Mouse (Mus musculus): ENCODE measurements around the gene Slc25a4. TPM values are rescaled to one million over a fixed set of nuclear protein-coding genes. Genes with fewer than 3 reads are reported as not detected.

The Slc25a4 gene
- polyA plus RNA-seq, 1 experiment from 2014 or later: 582 TPM

Small RNA genes within 50 kb of the gene (microRNA-seq; reads per million reads assigned to microRNA genes)
- gene Gm23812 (ENCODE audit: borderline number of aligned reads): not detected

Other genes with a start within 250 kb of the Slc25a4 start
- 4.6 and 4.8 TPM in 2 replicates for gene 1700029J07Rik, start 236.0 kb downstream of the Slc25a4 start, polyA plus RNA-seq (2014; fragmentation: Nextera tagmentation; extraction: Ambion mirVana)
- 80.6 and 84.1 TPM in 2 replicates for gene Ufsp2, start 235.8 kb downstream of the Slc25a4 start, polyA plus RNA-seq (2014; fragmentation: Nextera tagmentation; extraction: Ambion mirVana)
- 0.35 and 1.1 TPM in 2 replicates for gene Lrp2bp, start 212.0 kb downstream of the Slc25a4 start, polyA plus RNA-seq (2014; fragmentation: Nextera tagmentation; extraction: Ambion mirVana)
- 17.9 and 19.2 TPM in 2 replicates for gene Ankrd37, start 205.6 kb downstream of the Slc25a4 start, polyA plus RNA-seq (2014; fragmentation: Nextera tagmentation; extraction: Ambion mirVana)
- gene Cfap97, start 59.5 kb downstream of the Slc25a4 start, polyA plus RNA-seq (2014; fragmentation: Nextera tagmentation; extraction: Ambion mirVana): 22.9 and 26.0 TPM in 2 replicates
- gene Snx25, start 59.1 kb downstream of the Slc25a4 start, polyA plus RNA-seq (2014; fragmentation: Nextera tagmentation; extraction: Ambion mirVana): 9.6 and 9.8 TPM in 2 replicates
- gene Helt, start 83.4 kb upstream of the Slc25a4 start, polyA plus RNA-seq (2014; fragmentation: Nextera tagmentation; extraction: Ambion mirVana): 0.39 and 0.72 TPM in 2 replicates